ENCODE assay signal across 15 mouse cellular contexts in the genomic region with DNA sequence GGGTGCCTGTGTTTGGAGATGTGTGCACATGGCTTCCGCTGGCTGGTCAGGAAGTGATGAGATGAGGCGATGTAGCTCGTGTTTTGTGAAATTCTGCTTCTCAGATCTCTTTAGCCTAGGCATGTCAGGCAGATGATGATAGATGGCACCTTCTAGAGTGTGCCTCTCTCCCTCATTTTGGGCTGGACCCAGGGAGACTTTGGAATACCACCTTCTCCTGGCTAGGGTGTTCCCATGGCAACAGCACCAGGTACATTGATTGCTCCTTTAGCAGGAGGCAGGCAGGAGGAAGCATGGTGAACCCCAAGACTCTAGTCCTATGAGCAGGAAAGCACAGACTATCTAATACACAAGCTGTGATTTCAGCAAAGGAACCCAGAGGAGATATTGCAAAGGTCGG.
DNase-seq lines count a peak whose midpoint lies in the region; ATAC-seq and TF ChIP-seq lines count a peak whose summit lies in the region.
"Had no signal": no experiment of that assay in that cellular context is flagged by ENCODE, and none has a peak within 500 bp of the region (broad histone marks: within the 10 kb centered on the region; RNA-seq: fewer than 3 reads in every experiment).

No protein-coding gene starts in this region.

- no peak for TF ChIP-seq EP300 in liver, postnatal 0 days (IDR thresholded peaks at IDR 0.05; ENCODE audit: low read depth)

- peaks cover 15% of the 10 kb centered on the region for H3K4me1 ChIP-seq in hindbrain, embryonic 10.5 days (replicated peaks)
- H3K4me1 ChIP-seq in hindbrain, embryonic 12.5 days: peaks cover 17% of the 10 kb centered on the region
- H3K4me1 ChIP-seq in forebrain, embryonic 13.5 days: peaks cover 29% of the 10 kb centered on the region
- H3K4me1 ChIP-seq in hindbrain, embryonic 16.5 days (ENCODE audit: control insufficient read depth, insufficient read depth, low read depth, low read length): peaks cover 12% of the 10 kb centered on the region
- H3K4me1 ChIP-seq in neural tube, embryonic 13.5 days (replicated peaks): peaks cover 23% of the 10 kb centered on the region
- H3K4me1 ChIP-seq in liver, postnatal 0 days (ENCODE audit: insufficient read depth): no peaks in the 10 kb centered on the region

- H3K4me3 ChIP-seq in hindbrain, embryonic 10.5 days: no peak overlapping the region
- no peak overlapping the region for H3K4me3 ChIP-seq in hindbrain, embryonic 12.5 days
- no peak overlapping the region for H3K4me3 ChIP-seq in forebrain, embryonic 13.5 days
- no peak overlapping the region for H3K4me3 ChIP-seq in hindbrain, embryonic 16.5 days (ENCODE audit: low read length)
- no peak overlapping the region for H3K4me3 ChIP-seq in neural tube, embryonic 13.5 days
- H3K4me3 ChIP-seq in liver, postnatal 0 days (ENCODE audit: low read depth, low read length): no peak overlapping the region
- H3K4me3 ChIP-seq: erythroblast, embryonic 14.5 days had no signal

- ATAC-seq in hindbrain, embryonic 12.5 days (ENCODE audit: low FRiP score): no peak
- ATAC-seq in forebrain, embryonic 13.5 days: peak; percentile 34
- peak; percentile 50; the same call in 1 of the 2 replicates for ATAC-seq in hindbrain, embryonic 16.5 days
- no peak for ATAC-seq in neural tube, embryonic 13.5 days (ENCODE audit: low read depth)
- ATAC-seq in liver, postnatal 0 days: no peak
- ATAC-seq: Patski had no signal

- peak overlapping the region; percentile 17; the same call in 1 of the 2 replicates for H3K27ac ChIP-seq in hindbrain, embryonic 10.5 days
- no peak overlapping the region for H3K27ac ChIP-seq in hindbrain, embryonic 12.5 days
- H3K27ac ChIP-seq in forebrain, embryonic 13.5 days: peak overlapping the region; percentile 86
- peak overlapping the region; percentile 54 for H3K27ac ChIP-seq in hindbrain, embryonic 16.5 days (ENCODE audit: low read depth, low read length)
- 0 out of 2 replicates have a peak overlapping the region, but pooled peaks have one; percentile 4 for H3K27ac ChIP-seq in neural tube, embryonic 13.5 days (replicated peaks)
- no peak overlapping the region for H3K27ac ChIP-seq in liver, postnatal 0 days (ENCODE audit: low read depth)

- TF ChIP-seq CTCF in liver, postnatal 0 days (IDR thresholded peaks at IDR 0.05; ENCODE audit: low read depth): no peak

- no peak for DNase-seq in hindbrain, embryonic 10.5 days (ENCODE audit: low spot score)
- no peak for DNase-seq in liver, postnatal 0 days
- DNase-seq in MN1 (ENCODE audit: low spot score): no peak
- DNase-seq: cerebellum, adult 11 months; embryo, embryonic 11 days; lung, adult 18-20 months; lung, postnatal 36 days; right cerebral cortex, adult 18-20 months; thymus, postnatal 25 days had no signal

- no peak overlapping the region for H3K4me2 ChIP-seq in hindbrain, embryonic 12.5 days (replicated peaks)
- H3K4me2 ChIP-seq in forebrain, embryonic 13.5 days: peak overlapping the region; percentile 38; the same call in 1 of the 2 replicates
- H3K4me2 ChIP-seq in hindbrain, embryonic 16.5 days (ENCODE audit: low read length): no peak overlapping the region
- H3K4me2 ChIP-seq in neural tube, embryonic 13.5 days: no peak overlapping the region
- no peak overlapping the region for H3K4me2 ChIP-seq in liver, postnatal 0 days (ENCODE audit: low read depth, low read length)

- no peaks in the 10 kb centered on the region for H3K36me3 ChIP-seq in hindbrain, embryonic 10.5 days
- no peaks in the 10 kb centered on the region for H3K36me3 ChIP-seq in hindbrain, embryonic 12.5 days
- H3K36me3 ChIP-seq in forebrain, embryonic 13.5 days (ENCODE audit: poor library complexity, severe bottlenecking): no peaks in the 10 kb centered on the region
- H3K36me3 ChIP-seq in hindbrain, embryonic 16.5 days (ENCODE audit: control insufficient read depth, insufficient read depth, low read length): no peaks in the 10 kb centered on the region
- H3K36me3 ChIP-seq in neural tube, embryonic 13.5 days: no peaks in the 10 kb centered on the region
- H3K36me3 ChIP-seq in liver, postnatal 0 days (replicated peaks; ENCODE audit: insufficient read depth, low read length): no peaks in the 10 kb centered on the region

- H3K9me3 ChIP-seq in hindbrain, embryonic 10.5 days: no peaks in the 10 kb centered on the region
- no peaks in the 10 kb centered on the region for H3K9me3 ChIP-seq in hindbrain, embryonic 12.5 days (replicated peaks)
- no peaks in the 10 kb centered on the region for H3K9me3 ChIP-seq in forebrain, embryonic 13.5 days (replicated peaks)
- H3K9me3 ChIP-seq in hindbrain, embryonic 16.5 days (ENCODE audit: control insufficient read depth, low read length): no peaks in the 10 kb centered on the region
- H3K9me3 ChIP-seq in neural tube, embryonic 13.5 days: no peaks in the 10 kb centered on the region
- H3K9me3 ChIP-seq in liver, postnatal 0 days (ENCODE audit: low read length): no peaks in the 10 kb centered on the region

- H3K27me3 ChIP-seq in hindbrain, embryonic 10.5 days (ENCODE audit: insufficient read depth, poor library complexity, severe bottlenecking): no peaks in the 10 kb centered on the region
- H3K27me3 ChIP-seq in hindbrain, embryonic 12.5 days: no peaks in the 10 kb centered on the region
- no peaks in the 10 kb centered on the region for H3K27me3 ChIP-seq in forebrain, embryonic 13.5 days
- no peaks in the 10 kb centered on the region for H3K27me3 ChIP-seq in hindbrain, embryonic 16.5 days (replicated peaks; ENCODE audit: control insufficient read depth, insufficient read depth, low read length)
- no peaks in the 10 kb centered on the region for H3K27me3 ChIP-seq in neural tube, embryonic 13.5 days
- H3K27me3 ChIP-seq in liver, postnatal 0 days (ENCODE audit: insufficient read depth, low read length): no peaks in the 10 kb centered on the region
- H3K27me3 ChIP-seq: Patski had no signal

- H3K9ac ChIP-seq in hindbrain, embryonic 12.5 days: no peak overlapping the region
- peak overlapping the region; percentile 21; the same call in 1 of the 2 replicates for H3K9ac ChIP-seq in forebrain, embryonic 13.5 days
- no peak overlapping the region for H3K9ac ChIP-seq in hindbrain, embryonic 16.5 days (ENCODE audit: low read depth, low read length)
- no peak overlapping the region for H3K9ac ChIP-seq in neural tube, embryonic 13.5 days
- H3K9ac ChIP-seq in liver, postnatal 0 days (replicated peaks): no peak overlapping the region

- 82% methylated on average over 4 of the region's 4 CpGs for WGBS in hindbrain, embryonic 10.5 days
- WGBS in hindbrain, embryonic 12.5 days: 59% methylated on average over 4 of the region's 4 CpGs
- 53% methylated on average over 4 of the region's 4 CpGs for WGBS in forebrain, embryonic 13.5 days
- WGBS in hindbrain, embryonic 16.5 days: 68% methylated on average over 4 of the region's 4 CpGs
- WGBS in neural tube, embryonic 13.5 days: 65% methylated on average over 4 of the region's 4 CpGs
- 62% methylated on average over 4 of the region's 4 CpGs for WGBS in liver, postnatal 0 days (ENCODE audit: insufficient replicate concordance)

Comparison
In these comparisons a context has a peak if more than half of its experiments do, and no peak if none do; other contexts are left out.
1. H3K27ac ChIP-seq: peak in hindbrain, embryonic 10.5 days (single experiment), forebrain, embryonic 13.5 days (single experiment), hindbrain, embryonic 16.5 days (single experiment) and neural tube, embryonic 13.5 days (single experiment); none in hindbrain, embryonic 12.5 days (single experiment) and liver, postnatal 0 days (single experiment).
2. ATAC-seq: peak in forebrain, embryonic 13.5 days (single experiment) and hindbrain, embryonic 16.5 days (single experiment); none in hindbrain, embryonic 12.5 days (single experiment), neural tube, embryonic 13.5 days (single experiment) and liver, postnatal 0 days (single experiment).